Mouse (Mus musculus) bone marrow macrophage, adult 2 months (primary cell): ENCODE results near the gene Rdh16f1.

Source experiments
- CTCF ChIP-seq: IDR thresholded peaks from 2 replicates; pipeline ENCODE4 v1.5.1; 2012; ENCODE audit warnings: low read depth, mild to moderate bottlenecking, low read length, moderate library complexity
- POLR2A ChIP-seq: IDR thresholded peaks from 2 replicates; pipeline ENCODE4 v1.6.1; 2012; ENCODE audit warnings: mild to moderate bottlenecking, low read depth, low read length, borderline replicate concordance

- TF ChIP-seq CTCF = no peak
- no peak for TF ChIP-seq POLR2A
Observed at GRCm38 (mm10) chr10:127840776-127841175, 81.2 kb downstream of the Rdh16f1 start.
